8 mouse cellular contexts compared by ENCODE assay signal in genomic region chr11:90033442-90033841, GRCm38 (mm10). TPM values are rescaled to one million over a fixed set of nuclear protein-coding genes. Genes with fewer than 3 reads are reported as not detected.
DNase-seq lines count a peak whose midpoint lies in the region; ATAC-seq lines count a peak whose summit lies in the region.
"Had no signal": no experiment of that assay in that cellular context is flagged by ENCODE, and none has a peak within 500 bp of the region (broad histone marks: within the 10 kb centered on the region; RNA-seq: fewer than 3 reads in every experiment).

No protein-coding gene starts in this region.

- no peak for DNase-seq in limb, embryonic 11.5 days (ENCODE audit: low spot score)
- no peak for DNase-seq in limb, embryonic 10.5 days (ENCODE audit: low spot score)
- DNase-seq in Muller cell, postnatal 12 days (ENCODE audit: inconsistent ontology term) = no peak
- DNase-seq in layer of hippocampus, adult 8-10 months (ENCODE audit: low spot score in 2 of 2) = no peak
- DNase-seq: layer of hippocampus, adult 9-11 months had no signal

- no peak for ATAC-seq in limb, embryonic 11.5 days (ENCODE audit: insufficient number of reproducible peaks, low FRiP score, low TSS enrichment, low read depth)
- ATAC-seq in heart, embryonic 15.5 days (replicated peaks; ENCODE audit: insufficient number of reproducible peaks, insufficient read depth, low FRiP score, low read depth) = no peak
- ATAC-seq in limb, embryonic 15.5 days (ENCODE audit: insufficient number of reproducible peaks, low FRiP score, low TSS enrichment, low read depth) = no peak
- ATAC-seq in stomach, embryonic 15.5 days (ENCODE audit: insufficient read depth, low FRiP score, low read depth) = no peak

- no peaks in the 10 kb centered on the region for H3K36me3 ChIP-seq in limb, embryonic 11.5 days (ENCODE audit: control insufficient read depth, insufficient read depth, low read length)
- H3K36me3 ChIP-seq in limb, embryonic 10.5 days = peaks cover 27% of the 10 kb centered on the region
- peaks cover 6% of the 10 kb centered on the region for H3K36me3 ChIP-seq in heart, embryonic 15.5 days
- peaks cover 6% of the 10 kb centered on the region; the same call in 1 of the 2 replicates for H3K36me3 ChIP-seq in limb, embryonic 15.5 days
- H3K36me3 ChIP-seq in stomach, embryonic 15.5 days = peaks cover 3% of the 10 kb centered on the region; the same call in 1 of the 2 replicates

- no peak overlapping the region for H3K9ac ChIP-seq in limb, embryonic 11.5 days (ENCODE audit: low read length)
- H3K9ac ChIP-seq in heart, embryonic 15.5 days = peak overlapping the region; percentile 40
- no peak overlapping the region for H3K9ac ChIP-seq in limb, embryonic 15.5 days
- H3K9ac ChIP-seq in stomach, embryonic 15.5 days = no peak overlapping the region

- 38% methylated on average over 5 of the region's 5 CpGs for WGBS in limb, embryonic 11.5 days
- 33% methylated on average over 5 of the region's 5 CpGs for WGBS in limb, embryonic 10.5 days
- WGBS in heart, embryonic 15.5 days = 33% methylated on average over 5 of the region's 5 CpGs
- WGBS in limb, embryonic 15.5 days = 33% methylated on average over 5 of the region's 5 CpGs
- WGBS in stomach, embryonic 15.5 days = 41% methylated on average over 5 of the region's 5 CpGs

- H3K4me3 ChIP-seq in limb, embryonic 11.5 days (ENCODE audit: low read depth, low read length) = no peak overlapping the region
- no peak overlapping the region for H3K4me3 ChIP-seq in limb, embryonic 10.5 days
- peak overlapping the region; percentile 50 for H3K4me3 ChIP-seq in heart, embryonic 15.5 days
- peak overlapping the region; percentile 17 for H3K4me3 ChIP-seq in limb, embryonic 15.5 days
- peak overlapping the region; percentile 40 for H3K4me3 ChIP-seq in stomach, embryonic 15.5 days (replicated peaks)

- H3K4me2 ChIP-seq in limb, embryonic 11.5 days (ENCODE audit: low read depth, severe bottlenecking) = peak overlapping the region; percentile 20; the same call in 1 of the 2 replicates
- peak overlapping the region; percentile 68 for H3K4me2 ChIP-seq in heart, embryonic 15.5 days
- H3K4me2 ChIP-seq in limb, embryonic 15.5 days = peak overlapping the region; percentile 54
- H3K4me2 ChIP-seq in stomach, embryonic 15.5 days = peak overlapping the region; percentile 50

- peaks cover 5% of the 10 kb centered on the region; the same call in 1 of the 2 replicates for H3K27me3 ChIP-seq in limb, embryonic 11.5 days (ENCODE audit: control insufficient read depth, insufficient read depth, low read length)
- peaks cover 29% of the 10 kb centered on the region for H3K27me3 ChIP-seq in limb, embryonic 10.5 days (ENCODE audit: low read depth, poor library complexity, severe bottlenecking)
- H3K27me3 ChIP-seq in heart, embryonic 15.5 days = peaks cover 15% of the 10 kb centered on the region
- H3K27me3 ChIP-seq in limb, embryonic 15.5 days = peaks cover 3% of the 10 kb centered on the region; the same call in 1 of the 2 replicates
- H3K27me3 ChIP-seq in stomach, embryonic 15.5 days (replicated peaks) = no peaks in the 10 kb centered on the region

- H3K9me3 ChIP-seq in limb, embryonic 11.5 days (ENCODE audit: control insufficient read depth, low read length) = no peaks in the 10 kb centered on the region
- H3K9me3 ChIP-seq in limb, embryonic 10.5 days (replicated peaks) = no peaks in the 10 kb centered on the region
- no peaks in the 10 kb centered on the region for H3K9me3 ChIP-seq in heart, embryonic 15.5 days (replicated peaks)
- no peaks in the 10 kb centered on the region for H3K9me3 ChIP-seq in limb, embryonic 15.5 days
- no peaks in the 10 kb centered on the region for H3K9me3 ChIP-seq in stomach, embryonic 15.5 days

- H3K4me1 ChIP-seq in limb, embryonic 11.5 days (ENCODE audit: control insufficient read depth, insufficient read depth, low read length) = peaks cover 6% of the 10 kb centered on the region
- peaks cover 34% of the 10 kb centered on the region for H3K4me1 ChIP-seq in limb, embryonic 10.5 days
- peaks cover 24% of the 10 kb centered on the region for H3K4me1 ChIP-seq in heart, embryonic 15.5 days (replicated peaks)
- peaks cover 21% of the 10 kb centered on the region for H3K4me1 ChIP-seq in limb, embryonic 15.5 days
- peaks cover 11% of the 10 kb centered on the region; the same call in 1 of the 2 replicates for H3K4me1 ChIP-seq in stomach, embryonic 15.5 days

- no peak overlapping the region for H3K27ac ChIP-seq in limb, embryonic 11.5 days (replicated peaks; ENCODE audit: low read depth, low read length)
- H3K27ac ChIP-seq in limb, embryonic 10.5 days = no peak overlapping the region
- no peak overlapping the region for H3K27ac ChIP-seq in heart, embryonic 15.5 days
- H3K27ac ChIP-seq in limb, embryonic 15.5 days = no peak overlapping the region
- H3K27ac ChIP-seq in stomach, embryonic 15.5 days = no peak overlapping the region

RNA-seq across cellular contexts. Expression of gene Tmem100, which starts 3.3 kb away (rescaled TPM):
- 8.2 and 8.6 TPM in 2 replicates for polyA plus RNA-seq in limb, embryonic 11.5 days (2014; fragmentation: Nextera tagmentation; extraction: Ambion mirVana)
- polyA plus RNA-seq in limb, embryonic 10.5 days (2016; fragmentation: Nextera tagmentation; extraction: Ambion mirVana) = 7.1 and 8.7 TPM in 2 replicates
- polyA plus RNA-seq in heart, embryonic 15.5 days (2015; fragmentation: Nextera tagmentation; extraction: Ambion mirVana) = 13.7 and 14.1 TPM in 2 replicates
- polyA plus RNA-seq in limb, embryonic 15.5 days (2015; fragmentation: Nextera tagmentation; extraction: Ambion mirVana) = 23.5 and 24.4 TPM in 2 replicates
- polyA plus RNA-seq in stomach, embryonic 15.5 days (2015; fragmentation: Nextera tagmentation; extraction: Ambion mirVana) = 27.3 and 27.9 TPM in 2 replicates
- 10 to 100 TPM; 14.6 to 17.9 (median 16.0) TPM for total RNA-seq in layer of hippocampus, adult 8-10 months (2022)

RNA-seq across cellular contexts. Expression of gene Pctp, which starts 30.7 kb away (rescaled TPM):
- 11.1 and 14.8 TPM in 2 replicates for polyA plus RNA-seq in limb, embryonic 11.5 days (2014; fragmentation: Nextera tagmentation; extraction: Ambion mirVana)
- 21.9 and 24.5 TPM in 2 replicates for polyA plus RNA-seq in limb, embryonic 10.5 days (2016; fragmentation: Nextera tagmentation; extraction: Ambion mirVana)
- 7.0 and 8.3 TPM in 2 replicates for polyA plus RNA-seq in heart, embryonic 15.5 days (2015; fragmentation: Nextera tagmentation; extraction: Ambion mirVana)
- polyA plus RNA-seq in limb, embryonic 15.5 days (2015; fragmentation: Nextera tagmentation; extraction: Ambion mirVana) = 4.0 and 4.7 TPM in 2 replicates
- polyA plus RNA-seq in stomach, embryonic 15.5 days (2015; fragmentation: Nextera tagmentation; extraction: Ambion mirVana) = 13.9 and 15.8 TPM in 2 replicates
- total RNA-seq in layer of hippocampus, adult 8-10 months (2022) = 1 to 10 TPM; 1.5 to 2.8 (median 1.9) TPM

Comparison
In these comparisons a context has a peak if more than half of its experiments do, and no peak if none do; other contexts are left out.
1. H3K4me3 ChIP-seq: peak in heart, embryonic 15.5 days (single experiment), limb, embryonic 15.5 days (single experiment) and stomach, embryonic 15.5 days (single experiment); none in limb, embryonic 11.5 days (single experiment) and limb, embryonic 10.5 days (single experiment).
2. Peak in every context shown above with its lines, with median percentiles within 50 percentile points of each other: H3K4me2 ChIP-seq.